Mouse (Mus musculus) brain, embryonic 14.5 days (tissue): ENCODE measurements around the gene Pacrg.

Source experiments
- CTCF ChIP-seq: fragments of 200-500 bp; IDR thresholded peaks from 2 replicates; pipeline ENCODE4 v1.5.1; 2012; ENCODE audit warnings: inconsistent platforms, mild to moderate bottlenecking, moderate library complexity, borderline replicate concordance; ENCODE audit not compliant: insufficient read depth, insufficient read length; ENCODE audit errors: extremely low read depth
- POLR2A ChIP-seq: fragments of 200-500 bp; IDR thresholded peaks from 2 replicates; pipeline ENCODE4 v1.6.1; 2012; ENCODE audit warnings: mild to moderate bottlenecking, inconsistent platforms, borderline replicate concordance; ENCODE audit not compliant: poor library complexity, insufficient read depth, insufficient read length, severe bottlenecking; ENCODE audit errors: extremely low read depth

DNA sequence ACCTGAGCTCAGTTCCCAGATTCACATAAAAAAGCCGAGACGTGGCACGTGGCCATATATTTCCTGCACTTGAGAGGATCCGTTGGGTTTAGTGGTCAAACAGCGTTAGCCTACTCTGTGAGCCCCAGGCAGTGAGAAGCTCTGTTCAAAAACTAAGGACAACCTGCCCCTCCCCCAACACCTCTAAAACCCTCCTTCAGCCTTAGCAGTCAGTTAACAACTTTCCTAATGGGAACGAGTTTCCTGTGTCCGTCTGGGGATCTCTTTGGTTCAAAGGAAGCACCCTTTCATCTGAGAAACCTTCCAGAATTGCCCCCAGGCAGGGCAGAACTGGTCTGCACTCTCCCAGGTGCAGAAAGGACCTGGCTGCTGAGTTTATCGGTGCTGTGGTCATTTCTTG is 484.4 kb downstream of the Pacrg start:
- TF ChIP-seq CTCF (no peak), POLR2A (no peak)
